Mouse (Mus musculus): ENCODE results near the gene Zfhx3. TPM values are rescaled to one million over a fixed set of nuclear protein-coding genes. Genes with fewer than 3 reads are reported as not detected.

The Zfhx3 gene
- polyA plus RNA-seq, 1 experiment, result 2.2 TPM

DNA sequence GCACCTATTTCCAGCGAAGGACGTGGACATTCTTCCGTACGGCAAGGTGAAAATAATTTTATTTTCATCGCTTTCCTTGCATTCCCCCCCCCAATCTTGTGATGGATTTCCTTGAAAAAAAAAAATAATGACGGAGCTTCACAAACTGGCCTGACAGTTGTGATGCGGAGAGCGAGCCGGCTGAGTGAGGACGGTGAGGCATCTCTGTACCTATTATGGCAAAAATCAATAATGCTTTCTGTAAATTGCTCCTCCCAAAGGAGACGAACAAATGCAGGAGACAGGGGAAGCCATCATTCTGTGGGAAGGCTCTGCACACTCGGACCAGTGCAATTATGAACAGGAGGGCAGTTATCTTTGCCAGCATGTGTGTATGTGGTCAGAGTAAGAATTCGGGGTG is 156.2 kb downstream of the Zfhx3 start:
- no peak for DNase-seq (ENCODE audit: low read depth)

DNA sequence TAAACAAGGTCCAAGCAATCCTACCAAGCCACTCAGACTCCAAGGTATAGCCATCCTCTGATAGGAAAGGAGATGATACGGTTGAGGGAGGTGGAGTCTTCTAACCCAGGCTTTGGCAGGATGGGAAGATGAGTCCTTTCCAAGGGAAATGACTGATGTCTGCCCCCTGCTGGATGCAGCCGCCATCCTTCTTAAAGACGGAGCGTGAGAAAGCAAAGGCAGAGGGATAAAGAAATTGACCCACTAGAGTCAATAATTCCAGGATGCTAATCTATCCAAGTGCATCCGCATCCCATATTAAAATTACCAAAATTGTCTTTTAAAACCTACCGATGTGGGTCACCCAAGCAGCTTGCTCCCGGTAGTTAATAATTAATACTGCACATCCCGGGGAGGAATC is 158.7 kb downstream of the Zfhx3 start:
- DNase-seq (ENCODE audit: low read depth), result no peak

DNA sequence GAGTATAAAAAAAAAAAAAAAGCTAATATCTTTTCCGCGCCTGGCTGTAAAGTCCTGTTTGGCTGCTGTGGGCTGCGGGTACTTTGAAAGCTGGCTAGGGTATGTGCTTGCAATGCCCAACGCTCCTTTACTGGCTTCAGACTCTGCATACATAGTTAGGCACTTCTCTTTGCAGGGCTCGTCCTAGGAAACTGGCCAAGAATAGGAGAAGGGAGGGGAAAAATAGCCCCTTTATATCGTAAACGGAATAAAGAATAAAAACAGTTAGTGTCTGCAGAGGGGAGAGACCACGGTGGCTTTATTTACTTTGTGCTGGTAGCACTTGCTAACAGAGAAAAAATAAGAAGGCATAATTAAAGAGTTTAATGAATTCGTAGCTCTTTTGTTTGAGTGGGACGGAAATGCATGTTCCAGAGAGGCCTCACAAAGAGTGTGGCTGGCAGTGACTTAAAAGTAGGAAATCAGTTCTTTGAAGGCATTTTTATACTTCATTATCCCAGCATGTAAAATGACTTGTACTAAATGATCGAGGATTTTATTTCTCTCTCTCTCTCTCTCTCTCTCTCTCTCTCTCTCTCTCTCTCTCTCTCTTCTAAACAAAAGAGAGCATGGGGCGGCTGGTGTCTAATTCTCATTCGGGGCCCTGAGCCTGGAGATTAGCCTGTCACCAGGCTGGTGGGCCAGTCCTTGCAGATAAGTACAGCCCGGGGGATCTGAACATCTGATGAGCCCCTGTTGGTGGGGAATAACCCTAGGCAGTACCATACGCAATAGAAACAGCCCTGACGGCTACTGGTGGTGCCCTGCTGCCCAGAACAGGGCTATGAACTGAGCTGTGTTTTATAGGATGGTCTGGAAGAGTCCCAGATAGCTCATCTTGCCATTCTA is 159.8 kb downstream of the Zfhx3 start:
- no peak for DNase-seq (ENCODE audit: low read depth)

DNA sequence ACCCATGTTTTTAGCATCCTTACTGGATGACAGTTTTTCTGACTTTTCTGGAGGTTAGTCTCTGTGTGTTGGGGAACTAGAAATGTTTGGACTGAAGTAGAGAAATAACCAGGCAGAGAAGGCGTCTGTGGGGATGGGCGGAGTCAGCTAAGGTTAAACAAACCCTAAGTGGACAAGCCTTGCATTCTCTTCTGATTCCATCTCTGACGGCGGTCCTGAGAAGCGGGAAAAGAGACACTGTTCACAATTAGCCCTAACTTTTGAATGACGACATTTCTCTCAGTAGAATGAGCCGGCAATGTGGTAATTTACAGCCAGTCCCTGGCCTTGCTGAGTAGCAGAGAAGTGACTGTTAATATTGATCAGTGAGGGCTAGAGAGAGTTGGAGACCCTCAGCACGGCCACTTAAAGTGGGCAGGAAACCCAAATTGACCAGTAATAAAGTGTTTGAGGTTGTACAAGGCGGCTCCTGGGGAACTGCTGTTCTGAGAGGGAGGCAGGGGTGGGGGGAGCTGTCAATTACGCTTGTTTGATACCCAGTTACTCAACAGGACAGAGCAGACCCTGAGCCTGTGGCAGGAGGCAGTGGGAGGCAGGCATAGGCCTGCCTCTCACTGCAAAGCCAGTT is 162.1 kb downstream of the Zfhx3 start:
- no peak for DNase-seq (ENCODE audit: low read depth)

DNA sequence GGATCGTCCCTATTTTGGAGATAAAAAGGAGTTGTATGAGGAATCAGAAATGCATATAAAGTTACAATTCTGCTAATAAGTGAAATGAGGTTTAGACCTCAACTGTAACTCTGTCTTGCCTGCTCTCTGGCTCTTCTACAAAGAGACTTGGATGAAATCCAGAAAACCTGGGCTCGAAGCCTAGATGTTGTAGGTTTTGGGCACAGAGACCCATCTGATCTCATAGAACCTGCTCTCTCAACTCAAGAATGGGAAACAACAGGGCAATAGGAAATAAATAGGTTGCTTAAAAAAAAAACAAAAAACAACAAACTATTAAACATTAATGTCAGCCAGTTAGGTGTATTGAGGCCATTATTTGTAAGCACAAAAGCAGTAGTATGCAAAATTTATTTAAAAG is 182.6 kb downstream of the Zfhx3 start:
- no peak for DNase-seq (ENCODE audit: low read depth)

DNA sequence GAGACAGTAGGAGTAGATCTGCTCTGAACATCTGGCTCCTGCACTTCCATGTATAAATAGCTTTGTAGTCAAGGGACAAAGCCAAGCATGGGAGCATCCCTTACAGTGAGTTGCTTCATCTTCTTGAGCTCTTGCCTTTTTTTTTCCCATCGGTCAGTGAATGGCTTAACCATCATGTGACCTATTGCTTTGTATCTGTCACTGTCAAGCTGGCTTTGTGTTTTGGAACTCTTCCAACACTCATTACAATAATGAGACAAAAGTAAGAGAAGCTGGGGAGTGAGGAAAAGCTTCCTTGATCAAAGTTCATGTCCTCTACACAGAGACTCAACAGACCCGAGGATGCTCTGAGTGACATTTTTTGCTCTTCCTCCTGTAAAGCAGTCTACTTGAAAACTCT is 183.0 kb downstream of the Zfhx3 start:
- no peak for DNase-seq (ENCODE audit: low read depth)

DNA sequence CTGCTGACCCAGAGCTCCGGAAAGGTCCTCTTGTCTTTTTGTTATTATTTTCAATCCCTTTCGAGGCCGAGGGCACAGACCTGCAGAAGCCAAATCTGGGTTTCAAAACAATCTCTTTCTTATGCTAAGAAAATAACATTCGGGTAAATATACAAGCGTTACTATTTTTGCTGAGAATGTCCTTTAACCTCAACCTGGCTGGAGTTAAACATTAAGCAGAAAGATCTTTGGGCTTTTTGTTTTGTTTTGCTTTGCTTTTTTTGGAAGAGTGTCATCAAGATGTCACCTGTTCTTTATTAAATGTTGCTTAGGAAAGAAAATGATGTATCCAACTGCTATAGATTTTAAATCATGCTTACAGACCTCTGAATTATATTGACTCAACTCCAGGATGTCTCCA is 204.1 kb downstream of the Zfhx3 start:
- DNase-seq (ENCODE audit: low read depth), result no peak

DNA sequence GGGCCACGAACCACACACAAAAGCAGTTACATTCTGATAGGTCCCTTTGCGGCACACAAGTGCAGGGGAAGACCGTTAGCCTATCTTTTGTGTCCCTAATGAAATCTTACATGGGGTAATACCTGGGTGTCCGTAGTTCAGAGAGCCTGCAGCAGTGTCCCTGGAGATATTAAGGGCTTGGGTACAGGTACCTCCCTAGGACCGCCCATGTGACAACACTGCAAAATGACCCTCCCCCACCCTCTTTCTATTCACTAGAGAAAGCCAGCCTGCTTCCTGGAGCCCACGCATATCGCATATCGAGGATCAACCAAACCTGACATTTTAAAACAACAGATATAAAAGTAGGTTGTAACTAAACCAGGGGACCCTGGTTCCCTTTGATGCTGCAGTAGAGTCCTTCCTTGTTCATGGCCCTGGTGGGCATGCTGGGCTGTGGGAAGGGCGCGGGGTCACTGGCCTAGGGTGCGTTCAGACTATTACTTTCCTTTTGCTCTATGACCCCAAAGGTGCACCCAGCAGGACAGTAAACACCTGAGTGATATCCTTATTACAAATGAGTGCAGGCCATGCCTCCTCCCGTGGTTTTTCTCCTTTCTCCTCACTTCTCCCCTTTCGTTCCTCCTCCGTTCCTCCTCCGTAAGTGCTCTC is 206.3 kb downstream of the Zfhx3 start:
- no peak for DNase-seq (ENCODE audit: low read depth)

DNA sequence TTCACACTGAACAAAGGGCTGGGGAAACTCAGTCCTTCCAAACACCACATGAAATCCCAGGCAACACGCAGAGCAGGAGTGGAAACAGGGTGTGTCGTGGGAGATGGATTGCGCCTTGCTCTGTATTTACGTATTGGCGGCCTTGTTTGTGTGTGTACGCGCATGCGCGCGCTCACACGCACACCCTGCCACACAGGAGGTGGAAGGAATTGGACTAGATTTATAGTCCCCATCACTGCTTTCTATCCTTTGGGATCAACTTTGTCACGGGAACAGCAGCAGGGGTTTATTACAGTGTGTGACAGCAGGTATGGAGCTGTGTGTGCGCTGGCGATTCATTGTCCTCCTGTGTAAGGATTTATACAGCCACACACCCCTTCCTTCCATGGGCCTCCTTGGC is 228.4 kb downstream of the Zfhx3 start:
- no peak for DNase-seq (ENCODE audit: low read depth)

DNA sequence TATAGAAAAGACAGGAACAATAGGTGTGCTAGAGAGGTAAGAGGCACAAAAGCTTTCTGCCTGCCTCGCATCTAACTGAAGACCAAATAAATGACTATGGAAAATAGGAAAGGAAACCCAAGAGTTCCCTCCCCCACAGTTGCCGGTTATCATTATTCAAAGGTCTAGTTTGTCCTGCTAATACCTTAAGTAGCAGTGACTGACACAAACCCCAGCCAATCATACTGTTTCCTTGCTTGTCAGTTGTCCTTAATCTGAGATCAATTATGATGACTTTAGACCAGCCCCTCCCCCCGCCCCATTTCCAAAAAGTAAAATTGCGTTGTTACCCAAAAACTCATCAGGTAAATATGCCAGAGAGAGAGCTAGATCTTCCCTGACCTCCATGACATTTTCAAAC is 240.9 kb downstream of the Zfhx3 start:
- DNase-seq (ENCODE audit: low read depth), result no peak

DNA sequence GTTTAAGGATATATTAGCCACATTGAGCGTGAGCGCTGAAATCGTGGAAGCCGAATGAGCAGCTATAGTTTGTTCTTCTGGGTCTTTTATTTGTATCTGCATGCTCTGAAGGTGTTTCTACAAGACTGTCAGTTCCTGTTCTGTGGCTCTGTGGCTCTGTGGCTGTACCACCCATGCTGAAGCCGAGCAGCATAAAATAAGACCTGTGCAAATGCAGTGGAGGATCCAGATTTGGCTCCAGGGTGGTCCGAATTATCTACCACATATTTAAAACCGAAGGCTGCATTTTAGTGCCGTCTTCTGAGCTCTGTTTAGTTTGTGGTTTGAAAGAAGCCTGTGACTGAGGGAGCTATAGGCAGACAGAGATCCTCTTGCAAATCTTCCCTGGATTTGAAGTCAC is 241.5 kb downstream of the Zfhx3 start:
- no peak for DNase-seq (ENCODE audit: low read depth)

DNA sequence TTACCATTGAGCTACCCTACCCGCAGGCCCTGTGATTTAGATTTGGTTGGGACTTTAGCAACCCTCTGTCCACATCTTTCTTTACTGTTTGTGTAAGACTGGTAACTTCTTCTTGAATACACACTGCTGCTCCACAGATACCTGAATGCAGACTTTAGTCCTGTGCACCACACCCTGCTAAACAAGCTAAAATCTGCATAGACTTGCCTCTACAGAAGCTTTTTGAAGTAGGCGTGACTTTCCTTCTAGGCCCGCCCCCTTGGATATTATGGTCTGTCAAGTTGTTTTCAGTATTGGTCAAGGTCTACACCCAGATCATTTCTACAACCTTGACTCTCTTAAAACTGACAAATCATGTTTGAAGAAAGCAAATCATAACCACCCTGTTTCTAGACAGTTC is 243.8 kb downstream of the Zfhx3 start:
- no peak for DNase-seq (ENCODE audit: low read depth)

DNA sequence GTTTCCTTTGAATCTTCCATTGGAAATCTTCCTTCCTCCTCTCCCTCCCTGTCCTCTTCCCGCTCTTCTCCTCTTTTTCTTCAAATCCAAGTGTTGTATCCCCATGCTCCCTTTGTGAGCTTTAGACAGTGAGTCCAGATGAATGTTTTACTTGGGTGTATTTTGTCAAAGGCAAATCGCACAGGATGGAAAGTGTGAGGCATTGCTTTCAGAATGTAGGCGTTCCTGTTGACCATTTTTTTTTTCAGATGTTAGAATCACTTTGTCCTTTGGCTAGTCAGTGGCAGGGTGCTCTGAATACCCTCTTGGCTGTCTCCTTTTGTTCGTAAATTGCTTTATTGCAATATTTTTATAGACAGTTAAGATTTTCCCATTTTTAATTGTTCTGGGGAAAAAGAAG is 245.6 kb downstream of the Zfhx3 start:
- DNase-seq (ENCODE audit: low read depth), result no peak

DNA sequence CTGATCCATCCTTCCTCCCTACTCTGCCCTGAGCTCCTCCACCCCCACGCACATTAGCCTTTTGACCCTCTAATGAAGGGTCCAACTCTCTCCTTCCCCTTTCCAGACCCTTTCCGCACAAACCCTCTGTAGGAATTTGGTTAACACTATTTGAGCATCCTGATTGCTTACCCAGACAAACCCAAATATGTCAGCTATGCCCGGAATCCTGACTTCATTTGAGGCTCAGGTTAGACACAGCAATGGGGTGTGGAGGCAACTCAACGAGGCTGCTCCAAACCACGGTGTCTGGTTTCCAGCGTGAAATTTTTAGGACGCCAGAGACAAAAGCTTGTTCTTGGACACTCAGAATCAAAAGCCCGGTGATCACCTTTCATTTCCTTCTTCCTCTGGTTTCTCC is 252.1 kb downstream of the Zfhx3 start:
- no peak for DNase-seq (ENCODE audit: low read depth)

DNA sequence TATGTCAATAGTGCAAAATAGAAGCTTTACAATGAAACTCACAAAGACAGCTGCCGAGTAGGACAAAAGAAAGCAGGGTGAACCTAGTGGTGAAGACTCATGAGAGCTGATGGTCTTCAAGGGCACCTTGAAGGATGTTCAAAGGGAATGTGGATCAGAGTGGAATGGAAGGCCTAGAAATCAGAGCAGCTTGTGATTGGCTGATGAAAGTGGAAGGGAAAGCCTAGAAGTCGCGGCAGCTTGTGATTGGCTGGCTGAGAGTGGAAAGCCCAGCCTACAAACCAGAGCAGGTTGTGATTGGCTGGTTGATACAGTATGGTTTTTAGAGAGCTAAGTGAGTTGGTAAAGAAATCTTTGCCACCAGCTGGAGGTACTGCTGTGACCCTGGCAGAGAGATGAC is 272.6 kb downstream of the Zfhx3 start:
- no peak for DNase-seq (ENCODE audit: low read depth)

DNA sequence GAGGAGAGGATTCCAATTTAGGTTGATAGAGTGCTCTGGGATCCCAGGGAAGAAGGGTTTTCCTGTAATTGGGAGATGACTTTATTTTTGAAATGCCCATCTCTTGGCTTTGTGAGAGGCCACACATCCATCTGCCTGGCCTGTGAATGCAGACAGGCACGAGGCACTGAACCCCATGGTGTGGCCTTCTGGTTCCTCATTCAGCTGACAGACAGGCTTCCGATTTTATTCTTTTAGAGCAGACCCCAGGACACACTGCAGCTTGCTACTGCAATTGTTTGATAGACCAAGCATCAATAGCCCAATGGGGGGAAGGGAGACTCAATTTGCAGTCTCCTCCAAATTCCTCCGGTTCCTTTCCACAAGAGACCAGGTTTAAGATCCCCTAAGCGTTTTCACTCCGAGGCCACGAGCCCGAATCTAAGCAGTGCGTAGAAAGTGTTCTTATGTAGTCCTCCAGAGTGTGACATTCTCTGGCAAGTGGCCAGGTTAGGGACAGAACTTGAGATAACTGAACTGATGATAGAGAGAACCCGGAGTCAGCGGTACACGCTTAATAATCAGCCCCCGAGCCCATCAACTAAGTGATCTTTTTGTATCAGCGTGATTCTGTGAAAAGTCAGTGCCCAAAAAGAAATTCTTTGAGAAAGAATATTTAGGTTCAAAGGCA is 275.9 kb downstream of the Zfhx3 start:
- DNase-seq (ENCODE audit: low read depth), result no peak

DNA sequence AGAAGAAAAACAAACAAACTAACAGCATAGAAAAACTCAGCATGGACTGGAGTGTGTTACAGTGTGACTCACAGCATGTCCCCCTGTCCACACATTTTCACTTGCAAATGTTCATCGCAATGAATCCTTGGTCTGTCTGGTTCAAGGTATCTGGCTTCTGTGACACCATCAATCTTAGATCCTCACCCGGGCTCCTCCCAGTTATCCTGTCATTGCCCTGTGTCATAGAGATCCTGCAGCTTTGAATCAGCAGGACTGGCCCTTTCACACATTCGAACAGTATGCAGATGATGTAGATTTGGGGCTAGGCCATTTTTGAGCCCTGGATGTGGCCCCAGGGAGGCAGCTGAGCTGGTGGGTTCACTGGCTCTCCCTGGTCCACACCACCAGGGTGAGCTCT is 278.1 kb downstream of the Zfhx3 start:
- no peak for DNase-seq (ENCODE audit: low read depth)

DNA sequence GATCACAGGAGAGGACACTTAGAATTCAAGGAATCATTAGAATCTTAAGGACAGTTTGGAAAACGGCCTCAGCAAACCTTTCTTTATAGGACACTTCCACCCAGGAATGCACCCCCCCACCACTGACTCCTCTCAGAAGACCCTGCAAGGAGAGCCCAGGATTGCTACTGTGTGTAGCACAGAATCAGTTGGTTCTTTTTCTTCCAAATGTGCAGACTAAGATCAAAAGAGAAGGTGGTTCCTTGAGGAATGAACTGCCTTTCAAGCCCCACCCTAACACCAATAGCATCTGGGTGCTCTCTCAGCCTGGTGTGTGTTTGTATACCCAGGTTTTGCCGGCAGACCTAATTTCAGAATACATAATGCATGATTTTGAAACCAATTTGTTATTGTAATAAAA is 279.6 kb downstream of the Zfhx3 start:
- no peak for DNase-seq (ENCODE audit: low read depth)

DNA sequence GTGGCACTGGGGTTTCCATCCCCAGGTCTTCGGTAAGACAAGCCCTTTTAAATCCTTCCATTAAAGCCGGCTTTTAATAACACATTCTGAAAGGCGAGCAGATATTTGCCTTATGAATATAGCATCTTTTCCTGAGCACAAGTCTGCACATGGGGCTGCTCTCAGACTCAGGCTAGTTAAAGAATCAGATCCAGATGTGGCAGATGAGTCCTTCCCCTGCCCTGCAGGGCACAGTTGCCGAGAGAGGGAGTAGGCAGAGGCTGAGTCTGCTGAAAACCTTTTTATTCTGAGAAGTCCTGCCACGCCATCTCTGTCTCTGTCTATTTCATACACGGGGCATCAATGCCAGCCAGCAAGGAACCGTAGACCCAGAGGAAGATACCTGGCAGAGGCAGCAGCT is 289.9 kb downstream of the Zfhx3 start:
- DNase-seq (ENCODE audit: low read depth), result no peak

DNA sequence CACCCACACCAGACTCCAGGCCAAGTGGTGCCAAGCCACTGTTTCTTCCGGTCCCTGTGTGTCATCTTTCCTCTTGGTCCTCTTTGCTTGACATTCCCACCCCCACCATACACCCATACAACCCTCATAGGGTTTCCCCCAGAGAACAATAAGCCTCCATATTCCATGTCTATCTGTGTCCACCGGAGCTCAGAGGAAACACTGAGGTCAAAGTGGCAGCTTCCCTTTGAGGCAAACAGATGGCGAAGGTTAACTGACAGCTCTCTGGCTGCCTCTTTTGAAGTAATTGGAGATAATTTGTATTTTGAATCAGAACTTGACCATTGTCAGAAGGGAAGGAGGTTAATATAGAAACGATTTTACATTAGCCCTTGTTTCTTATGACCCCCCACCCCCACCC is 292.0 kb downstream of the Zfhx3 start:
- no peak for DNase-seq (ENCODE audit: low read depth)

DNA sequence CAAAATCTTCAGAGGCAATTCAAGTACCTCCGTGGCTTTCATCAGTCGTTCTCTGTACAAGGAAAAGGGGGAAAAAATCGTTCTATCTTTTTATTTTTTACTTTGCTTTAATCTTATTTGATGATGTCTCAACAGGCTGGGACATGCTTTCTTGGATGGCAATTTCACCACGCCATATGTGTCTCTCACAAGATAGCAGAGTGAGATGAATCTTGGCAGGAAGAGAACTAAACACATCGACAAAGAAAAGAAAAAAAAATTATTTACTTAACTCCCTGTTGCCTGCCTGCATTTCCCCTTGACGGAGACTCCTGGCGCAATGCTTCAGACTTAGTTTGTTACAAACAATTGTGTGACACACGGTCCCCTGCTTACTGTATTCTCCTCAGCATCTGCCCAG is 294.3 kb downstream of the Zfhx3 start:
- DNase-seq (ENCODE audit: low read depth), result no peak

DNA sequence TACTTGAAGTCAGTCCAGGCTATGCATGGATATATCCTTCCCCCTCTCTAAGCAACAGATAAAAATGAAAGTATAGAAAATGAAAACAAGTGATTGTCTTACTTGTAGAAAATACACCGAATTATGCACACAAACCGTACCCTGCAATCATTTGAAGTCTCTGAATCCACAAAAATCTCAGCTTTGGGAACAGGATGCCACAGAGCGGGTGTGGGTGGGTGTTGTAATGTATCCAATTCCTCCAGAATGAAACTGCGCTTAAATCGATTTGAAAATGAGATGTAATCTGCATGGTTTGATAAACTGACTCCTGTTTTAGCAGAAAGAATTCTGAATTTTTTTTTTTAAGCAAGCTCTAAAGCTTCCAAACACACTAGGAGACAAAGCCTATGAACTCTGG is 297.1 kb downstream of the Zfhx3 start:
- DNase-seq (ENCODE audit: low read depth), result no peak
